Mouse (Mus musculus) spleen, adult 2 months (tissue): ENCODE data around the gene Casz1. TPM values are rescaled to one million over a fixed set of nuclear protein-coding genes. Genes with fewer than 3 reads are reported as not detected.
A peak's percentile ranks its signal among the peaks of the same experiment; 100 is the strongest.

ENCODE experiments used
- DNase-seq, 2 experiments: peaks; one replicate each; pipeline versions ENCODE4 v3.0.0 to v3.0.0-alpha.2; 2012 to 2021; ENCODE audit warnings: low spot score in 2 of 2, low read depth in 1 of 2
- H3K27ac ChIP-seq: fragments of 200-500 bp; 2 replicates; pipeline ENCODE4 v1.5.1; 2012; ENCODE audit warnings: low read length, inconsistent platforms; ENCODE audit not compliant: insufficient read depth
- H3K27me3 ChIP-seq: fragments of 200-500 bp; 2 replicates; pipeline ENCODE4 v1.6.1; 2012; ENCODE audit warnings: mild to moderate bottlenecking, moderate library complexity, low read length, inconsistent platforms; ENCODE audit not compliant: control insufficient read depth, insufficient read depth
- H3K36me3 ChIP-seq: fragments of 200-500 bp; 2 replicates; pipeline ENCODE4 v1.6.1; 2012; ENCODE audit warnings: mild to moderate bottlenecking, low read length, inconsistent platforms; ENCODE audit not compliant: control insufficient read depth, insufficient read depth
- H3K4me1 ChIP-seq: fragments of 200-500 bp; 2 replicates; pipeline ENCODE4 v1.6.1; 2011; ENCODE audit warnings: inconsistent platforms; ENCODE audit not compliant: control insufficient read depth, insufficient read depth, insufficient read length
- H3K4me3 ChIP-seq: fragments of 200-500 bp; 2 replicates; pipeline ENCODE4 v1.5.1; 2011; ENCODE audit warnings: mild to moderate bottlenecking, inconsistent platforms; ENCODE audit not compliant: insufficient read depth, insufficient read length; ENCODE audit errors: extremely low read depth
- CTCF ChIP-seq: fragments of 200-500 bp; IDR thresholded peaks from 2 replicates; pipeline ENCODE4 v1.5.1; 2011; ENCODE audit warnings: mild to moderate bottlenecking, inconsistent platforms; ENCODE audit not compliant: insufficient read depth, insufficient read length, insufficient replicate concordance; ENCODE audit errors: extremely low read depth
- POLR2A ChIP-seq: fragments of 200-500 bp; IDR thresholded peaks from 2 replicates; pipeline ENCODE4 v1.6.1; 2011; ENCODE audit warnings: low read depth, low read length, inconsistent platforms
- WGBS: fragments of 180-500 bp; shearing (Covaris S2); methylation state at CpG from one replicate; pipeline ENCODE4 v1.1.7; 2018; 5-methylcytosine and 5-hydroxymethylcytosine counted together
- polyA plus RNA-seq: library from polyadenylated mRNA; depleted of rRNA; stranded (reverse); fragments of >200 nt; gene quantifications from 2 replicates; pipeline ENCODE4 v1.2.3, GENCODE M21; 2012

Gene Casz1
- polyA plus RNA-seq, 1 experiment, result 6.0 TPM

GRCm38 (mm10) chr4:148928876-148929275 is 124.6 kb downstream of the Casz1 start:
- TF ChIP-seq POLR2A (no peak), CTCF (no peak)
- DNase-seq, result no peak
- Histone ChIP-seq H3K4me3 (no peak overlapping the region), H3K4me1 (no peaks in the 10 kb centered on the region), H3K36me3 (peaks cover 7% of the 10 kb centered on the region), H3K27ac (no peak overlapping the region), H3K27me3 (no peaks in the 10 kb centered on the region)
- 82% methylated on average over 16 of the region's 16 CpGs for WGBS

GRCm38 (mm10) chr4:148930721-148931229 is 126.5 kb downstream of the Casz1 start:
- no peaks in the 10 kb centered on the region for H3K4me1 ChIP-seq
- peaks cover 7% of the 10 kb centered on the region for H3K36me3 ChIP-seq
- TF ChIP-seq CTCF (no peak), POLR2A (no peak)
- DNase-seq, result no peak
- H3K4me3 ChIP-seq, result no peak overlapping the region
- H3K27me3 ChIP-seq, result no peaks in the 10 kb centered on the region
- WGBS, result 86% methylated on average over 9 of the region's 9 CpGs
- no peak overlapping the region for H3K27ac ChIP-seq

- DNase-seq, result no peak
- no peaks in the 10 kb centered on the region for H3K4me1 ChIP-seq
- peaks cover 12% of the 10 kb centered on the region for H3K36me3 ChIP-seq
- H3K4me3 ChIP-seq, result no peak overlapping the region
- WGBS, result 88% methylated on average over 13 of the region's 13 CpGs
- no peak overlapping the region for H3K27ac ChIP-seq
- no peaks in the 10 kb centered on the region for H3K27me3 ChIP-seq
- TF ChIP-seq POLR2A, result no peak
- no peak for TF ChIP-seq CTCF
These were observed 128.9 kb downstream of the Casz1 start for GRCm38 (mm10) chr4:148933109-148933508.

- no peaks in the 10 kb centered on the region for H3K27me3 ChIP-seq
- TF ChIP-seq CTCF (no peak), POLR2A (no peak)
- no peak overlapping the region for H3K4me3 ChIP-seq
- no peak for DNase-seq
- peaks cover 2% of the 10 kb centered on the region; the same call in 1 of the 2 replicates for H3K4me1 ChIP-seq
- WGBS, result 85% methylated on average over 13 of the region's 13 CpGs
- peaks cover 24% of the 10 kb centered on the region for H3K36me3 ChIP-seq
- H3K27ac ChIP-seq, result no peak overlapping the region
These were observed 131.0 kb downstream of the Casz1 start for GRCm38 (mm10) chr4:148935211-148935610.

GRCm38 (mm10) chr4:148936111-148936510 is 131.9 kb downstream of the Casz1 start:
- Histone ChIP-seq H3K27me3 (no peaks in the 10 kb centered on the region), H3K27ac (no peak overlapping the region), H3K4me3 (no peak overlapping the region), H3K36me3 (peaks cover 24% of the 10 kb centered on the region), H3K4me1 (peaks cover 9% of the 10 kb centered on the region)
- no peak for TF ChIP-seq CTCF
- TF ChIP-seq POLR2A, result no peak
- DNase-seq, result no peak
- WGBS, result 94% methylated on average over 12 of the region's 12 CpGs

- Histone ChIP-seq H3K4me3 (no peak overlapping the region), H3K27me3 (no peaks in the 10 kb centered on the region), H3K27ac (no peak overlapping the region), H3K36me3 (peaks cover 24% of the 10 kb centered on the region), H3K4me1 (peaks cover 11% of the 10 kb centered on the region)
- no peak for TF ChIP-seq CTCF
- TF ChIP-seq POLR2A, result no peak
- WGBS, result 94% methylated on average over 12 of the region's 12 CpGs
- no peak for DNase-seq
These were observed 132.5 kb downstream of the Casz1 start for GRCm38 (mm10) chr4:148936727-148937126.

- peaks cover 18% of the 10 kb centered on the region for H3K36me3 ChIP-seq
- H3K4me1 ChIP-seq, result peaks cover 11% of the 10 kb centered on the region
- no peaks in the 10 kb centered on the region for H3K27me3 ChIP-seq
- no peak overlapping the region for H3K27ac ChIP-seq
- H3K4me3 ChIP-seq, result no peak overlapping the region
- WGBS, result 96% methylated on average over 26 of the region's 26 CpGs
- DNase-seq, result no peak
- TF ChIP-seq POLR2A (no peak), CTCF (no peak)
These were observed 134.3 kb downstream of the Casz1 start for GRCm38 (mm10) chr4:148938546-148938945.

GRCm38 (mm10) chr4:148940674-148941211 is 136.5 kb downstream of the Casz1 start:
- H3K27me3 ChIP-seq, result no peaks in the 10 kb centered on the region
- 0 out of 2 replicates have a peak overlapping the region, but pooled peaks have one; percentile 36 for H3K27ac ChIP-seq
- H3K4me3 ChIP-seq, result peak overlapping the region; percentile 44; the same call in 1 of the 2 replicates
- peaks cover 17% of the 10 kb centered on the region for H3K36me3 ChIP-seq
- TF ChIP-seq CTCF, result no peak
- no peak for TF ChIP-seq POLR2A
- 5% methylated on average over 25 of the region's 25 CpGs for WGBS
- H3K4me1 ChIP-seq, result peaks cover 11% of the 10 kb centered on the region
- peak; percentile 12 to 62 for DNase-seq
